Mouse (Mus musculus): ENCODE measurements at regions not wholly inside any gene's neighbourhood (a gene's known extent, or its start where the extent isn't known, plus 50 kb on each side); places are given as distances from the start of the nearest gene placed in this dataset.
"Not testable (repeated sequence)": the region's sequence is repeated elsewhere in the genome, so short reads cannot be mapped to it uniquely, and the experiment has no call there.

GRCm38 (mm10) chr14:53766501-53766900 is 487.4 kb downstream of the Dad1 start:
- not testable (repeated sequence) for TF ChIP-seq CTCF, EP300 (IDR thresholded peaks at IDR 0.05)

All from lung, postnatal 0 days (tissue).